Mouse (Mus musculus): Measurements from ENCODE around the gene Gm12117.

The Gm12117 gene

GRCm38 (mm10) chr11:33276637-33277036 lies at the start of gene Gm12117:
Gene Gm12117 (minus strand): TSS chr11:33276737.
- DNase-seq (ENCODE audit: low spot score in 2 of 2) = no peak

- DNase-seq (ENCODE audit: low spot score in 2 of 2) = no peak
Observed at GRCm38 (mm10) chr11:33319006-33319611, 42.6 kb upstream of the Gm12117 start.

GRCm38 (mm10) chr11:33309566-33309965 lies 33.0 kb upstream of the Gm12117 start:
- no peak for DNase-seq (ENCODE audit: low spot score in 2 of 2)

DNA sequence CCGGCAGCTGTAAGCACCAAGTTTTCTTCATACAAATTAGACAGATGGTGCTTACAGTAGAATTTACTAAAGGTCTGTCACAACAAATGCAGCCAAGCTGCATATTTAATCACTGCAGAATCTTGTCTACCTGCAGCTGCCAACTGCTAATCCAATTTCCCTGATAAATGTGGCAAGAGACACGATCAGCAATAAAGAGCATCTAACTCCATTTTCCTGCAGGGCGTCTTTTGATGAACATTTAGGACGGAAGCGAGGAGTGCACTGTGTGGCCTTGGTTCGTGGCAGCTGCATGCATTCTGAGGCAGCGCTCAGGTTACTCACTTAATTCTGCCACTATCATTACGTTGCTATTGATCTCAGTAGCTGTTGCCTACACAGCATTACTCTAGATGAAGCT lies 24.3 kb upstream of the Gm12117 start:
- DNase-seq (ENCODE audit: low spot score in 2 of 2) = no peak

DNA sequence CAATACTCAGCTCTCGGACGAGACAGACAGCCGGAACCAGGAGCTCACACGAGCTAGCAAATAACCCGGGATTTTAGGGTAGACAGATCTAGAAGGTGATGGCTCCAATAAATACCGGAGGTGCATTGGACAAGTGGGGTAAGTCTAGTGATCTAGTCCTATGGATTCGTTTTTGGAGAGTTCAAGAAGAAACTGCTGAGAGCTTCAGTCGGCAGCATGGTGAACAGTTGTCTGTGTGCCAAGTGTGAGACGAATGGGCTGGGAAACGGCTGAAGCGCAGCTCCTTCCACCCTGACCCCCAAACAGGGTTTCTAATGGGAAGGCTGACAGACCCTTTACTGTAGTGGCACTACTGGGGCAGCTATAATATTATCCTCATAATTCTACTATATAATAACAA lies 22.8 kb upstream of the Gm12117 start:
- no peak for DNase-seq (ENCODE audit: low spot score in 2 of 2)

DNA sequence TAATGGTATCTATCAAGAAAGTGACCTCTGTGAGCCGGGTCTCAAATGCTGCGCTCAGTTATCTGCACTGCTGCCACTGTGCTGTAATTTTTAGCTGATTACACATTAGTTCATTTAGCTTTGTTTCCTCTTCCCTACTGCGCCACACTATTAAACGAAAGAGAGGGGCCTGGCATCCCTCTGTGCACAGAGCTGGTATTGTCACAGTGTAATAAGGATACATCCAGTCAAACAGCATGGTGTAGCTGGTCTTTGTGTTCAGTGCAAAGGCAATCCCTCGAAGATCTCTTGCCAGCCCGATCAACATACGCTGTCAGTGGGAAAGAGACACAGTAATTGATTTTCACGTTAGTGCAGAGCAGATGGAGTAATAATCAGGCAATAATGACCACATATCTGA lies 20.6 kb upstream of the Gm12117 start:
- DNase-seq (ENCODE audit: low spot score in 2 of 2) = no peak

GRCm38 (mm10) chr11:33295422-33295821 lies 18.9 kb upstream of the Gm12117 start:
- no peak for DNase-seq (ENCODE audit: low spot score in 2 of 2)

GRCm38 (mm10) chr11:33294063-33294462 lies 17.5 kb upstream of the Gm12117 start:
- no peak for DNase-seq (ENCODE audit: low spot score in 2 of 2)

DNA sequence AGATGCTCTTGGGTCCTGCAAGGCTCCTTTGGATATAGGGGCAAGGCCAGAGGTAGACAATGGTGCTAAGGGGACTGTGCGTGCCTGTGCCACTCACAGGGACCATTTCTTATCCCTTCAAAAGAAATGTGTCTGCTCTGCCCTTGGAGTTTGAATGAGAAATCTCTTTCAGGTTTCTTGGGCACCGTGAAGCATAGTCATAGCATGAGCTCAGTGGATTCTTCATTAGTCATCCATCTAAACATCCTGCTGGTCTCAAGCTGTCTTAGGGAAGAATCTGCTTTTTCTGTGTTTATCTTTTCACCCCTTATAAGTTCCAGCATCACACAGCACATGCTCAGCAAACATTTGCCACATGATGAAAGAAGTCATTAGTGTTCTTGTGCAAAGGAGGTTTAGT lies 2.0 kb upstream of the Gm12117 start:
- no peak for DNase-seq (ENCODE audit: low spot score in 2 of 2)

GRCm38 (mm10) chr11:33274816-33275215 lies 1.7 kb downstream of the Gm12117 start:
- no peak for DNase-seq (ENCODE audit: low spot score in 2 of 2)

DNA sequence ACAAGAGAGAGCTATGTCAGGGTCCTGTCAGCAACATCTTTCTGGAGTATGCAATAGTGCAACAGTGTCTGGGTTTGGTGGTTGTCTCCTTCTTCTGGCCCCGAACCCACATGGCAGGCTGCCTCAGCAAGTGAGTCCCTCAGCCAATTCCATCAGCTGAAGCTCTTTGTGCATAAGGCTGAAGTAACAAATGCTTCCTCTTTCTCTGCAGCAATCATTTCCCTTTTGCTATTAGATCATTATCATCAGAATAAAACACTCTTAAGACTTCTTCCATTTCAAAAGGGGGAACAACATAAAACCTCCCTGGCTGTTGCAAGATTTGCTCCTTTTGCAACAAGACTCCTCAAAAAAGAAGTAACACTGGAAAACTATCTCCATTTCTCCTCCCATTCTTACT lies 2.2 kb downstream of the Gm12117 start:
- no peak for DNase-seq (ENCODE audit: low spot score in 2 of 2)

GRCm38 (mm10) chr11:33240295-33240694 lies 36.2 kb downstream of the Gm12117 start:
- no peak for DNase-seq (ENCODE audit: low spot score in 2 of 2)

GRCm38 (mm10) chr11:33234134-33234533 lies 42.4 kb downstream of the Gm12117 start:
- no peak for DNase-seq (ENCODE audit: low spot score in 2 of 2)

DNA sequence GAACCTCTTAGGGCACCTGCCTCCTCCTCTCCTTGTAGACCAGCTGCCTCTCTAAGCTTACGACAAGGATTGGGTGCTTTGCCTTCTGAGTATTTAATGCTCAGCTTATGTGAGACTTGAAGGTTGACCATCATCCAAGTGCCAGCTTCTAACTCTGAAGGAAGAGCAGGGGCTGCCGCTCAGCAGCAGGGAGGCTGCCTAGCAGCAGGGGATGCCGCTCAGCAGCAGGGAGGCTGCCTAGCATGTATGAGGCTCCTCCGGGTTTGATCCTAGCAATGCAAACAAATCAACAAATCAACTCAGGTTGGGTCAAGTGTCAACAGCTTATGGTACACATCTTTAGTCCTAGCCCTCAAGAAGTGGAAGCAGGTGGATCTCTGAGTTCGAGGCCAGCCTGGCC lies 44.5 kb downstream of the Gm12117 start:
- DNase-seq (ENCODE audit: low spot score in 2 of 2) = no peak

- no peak for DNase-seq (ENCODE audit: low spot score in 2 of 2)
Observed at GRCm38 (mm10) chr11:33228186-33228585, 48.4 kb downstream of the Gm12117 start.

- no peak for DNase-seq (ENCODE audit: low spot score in 2 of 2)
Observed at GRCm38 (mm10) chr11:33226516-33226915, 50.0 kb downstream of the Gm12117 start.
